Mouse (Mus musculus) liver, postnatal 0 days (tissue): ENCODE data around the gene Wnt7a. TPM values are rescaled to one million over a fixed set of nuclear protein-coding genes. Genes with fewer than 3 reads are reported as not detected.

ENCODE experiments used
- ATAC-seq: fragments of 200-750 bp; cut with Nextera tagmentation; 2 replicates; pipeline ENCODE4 v1.8.0; 2017; ENCODE audit warnings: mild to moderate bottlenecking, moderate library complexity
- DNase-seq: peaks from one replicate; pipeline ENCODE4 v3.0.0-alpha.2; 2016
- H3K27ac ChIP-seq: fragments of 300-500 bp; sonication (generic); 2 replicates; pipeline ENCODE4 v1.5.1; 2014; ENCODE audit warnings: antibody characterized with exemption, moderate library complexity, mild to moderate bottlenecking, low read depth
- H3K27me3 ChIP-seq: fragments of 300-500 bp; sonication (generic); 2 replicates; pipeline ENCODE4 v1.6.1; 2014; ENCODE audit warnings: low read length, control low read depth, mixed read lengths; ENCODE audit not compliant: insufficient read depth
- H3K36me3 ChIP-seq: fragments of 300-500 bp; sonication (generic); replicated peaks from 2 replicates; pipeline ENCODE4 v1.6.1; 2014; ENCODE audit warnings: mild to moderate bottlenecking, control low read depth, low read length, moderate library complexity, mixed read lengths; ENCODE audit not compliant: insufficient read depth
- H3K4me1 ChIP-seq: fragments of 300-500 bp; sonication (generic); 2 replicates; pipeline ENCODE4 v1.6.1; 2014; ENCODE audit warnings: antibody characterized with exemption, mild to moderate bottlenecking, control low read depth; ENCODE audit not compliant: insufficient read depth
- H3K4me2 ChIP-seq: fragments of 300-500 bp; sonication (generic); 2 replicates; pipeline ENCODE4 v1.6.1; 2014; ENCODE audit warnings: low read depth, mild to moderate bottlenecking, low read length, moderate library complexity, mixed read lengths
- H3K4me3 ChIP-seq: fragments of 300-500 bp; sonication (generic); 2 replicates; pipeline ENCODE4 v1.5.1; 2014; ENCODE audit warnings: low read depth, low read length
- H3K9ac ChIP-seq: fragments of 300-500 bp; sonication (generic); replicated peaks from 2 replicates; pipeline ENCODE4 v1.6.1; 2014; ENCODE audit warnings: mild to moderate bottlenecking, moderate library complexity
- H3K9me3 ChIP-seq: fragments of 300-500 bp; sonication (generic); 2 replicates; pipeline ENCODE4 v1.6.1; 2016; ENCODE audit warnings: mild to moderate bottlenecking, control low read depth, low read length, mixed read lengths
- CTCF ChIP-seq: sonication (generic); IDR thresholded peaks from 2 replicates; pipeline ENCODE4 v1.5.1; 2016; ENCODE audit warnings: antibody characterized with exemption, low read depth
- EP300 ChIP-seq: IDR thresholded peaks from 2 replicates; pipeline ENCODE4 v1.6.1; 2016; ENCODE audit warnings: antibody characterized with exemption, low read depth, mild to moderate bottlenecking
- WGBS: fragments of 180-500 bp; shearing (Covaris S2); extraction: QIAGEN DNeasy Blood & Tissue Kit; methylation state at CpG from one replicate; pipeline ENCODE4 v1.1.7; 2014; ENCODE audit not compliant: insufficient replicate concordance; 5-methylcytosine and 5-hydroxymethylcytosine counted together
- polyA plus RNA-seq: library from polyadenylated mRNA; unstranded; fragments of >200 nt; fragmentation: Nextera tagmentation; extraction: Ambion mirVana; gene quantifications from 2 replicates; pipeline ENCODE4 v1.2.1, GENCODE M21; 2015

Gene Wnt7a
- polyA plus RNA-seq = 0.04 TPM in 1 of 2 replicates, not detected in the other

DNA sequence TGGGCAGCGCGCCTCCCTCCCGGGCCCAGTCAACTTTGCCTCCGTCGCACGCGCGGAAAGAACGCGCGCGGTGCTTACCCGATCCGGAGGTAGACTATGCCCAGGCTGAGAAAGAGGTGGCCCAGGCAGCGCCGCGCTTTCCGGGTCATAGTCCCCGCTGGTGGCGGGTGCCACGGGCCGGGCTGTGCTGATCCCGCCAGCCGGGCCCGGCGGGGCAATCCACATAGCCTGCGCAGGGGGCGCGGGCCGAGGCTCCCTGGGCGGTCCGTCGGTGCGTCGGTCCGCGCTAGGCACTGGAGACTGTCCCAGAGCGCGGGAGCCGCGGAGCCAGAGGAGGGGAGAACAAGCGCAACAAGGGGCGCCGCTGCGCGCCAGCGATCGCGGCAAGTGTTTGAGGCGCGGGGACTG is at the start of gene Wnt7a:
Gene Wnt7a (minus strand): TSS at position 403 of the 408 bp plus-strand sequence.
- Histone ChIP-seq H3K9me3 (no peaks in the 10 kb centered on the region), H3K36me3 (no peaks in the 10 kb centered on the region), H3K27ac (no peak within 1 kb of the TSS), H3K4me3 (peak within 1 kb of the TSS; percentile 38), H3K4me1 (peaks cover 6% of the 10 kb centered on the region; the same call in 1 of the 2 replicates), H3K9ac (no peak within 1 kb of the TSS), H3K4me2 (peak within 1 kb of the TSS; percentile 64), H3K27me3 (peaks cover 64% of the 10 kb centered on the region)
- WGBS = under 1% methylated on average over 42 of the region's 51 CpGs
- no peak for DNase-seq
- no peak for ATAC-seq
- no peak for TF ChIP-seq EP300
- no peak for TF ChIP-seq CTCF

DNA sequence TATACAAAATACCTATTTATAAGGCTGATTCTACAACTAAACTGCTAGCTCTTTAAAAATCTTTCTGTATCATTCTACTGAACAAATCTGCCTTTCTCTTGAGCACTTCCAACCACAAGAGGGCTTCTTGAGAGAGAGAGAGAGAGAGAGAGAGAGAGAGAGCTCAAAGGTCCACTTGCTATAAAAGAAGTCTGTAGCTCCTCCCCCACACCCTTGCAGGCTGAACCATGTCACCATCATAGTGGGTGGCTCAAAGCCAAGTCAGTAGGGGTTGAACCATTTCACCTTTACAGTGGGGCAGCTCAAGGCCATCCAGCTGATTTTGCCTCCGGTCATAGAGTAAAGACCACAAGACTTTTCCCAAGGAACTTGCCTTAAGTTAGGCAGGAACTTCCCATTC is 48.3 kb upstream of the Wnt7a start:
- TF ChIP-seq EP300 (no peak), CTCF (0 out of 2 replicates have a peak, but pooled peaks have one; percentile 3)
- Histone ChIP-seq H3K4me1 (no peaks in the 10 kb centered on the region), H3K9ac (no peak overlapping the region), H3K4me3 (no peak overlapping the region), H3K4me2 (no peak overlapping the region), H3K36me3 (no peaks in the 10 kb centered on the region; the same call in none of the 2 replicates), H3K9me3 (no peaks in the 10 kb centered on the region), H3K27ac (no peak overlapping the region), H3K27me3 (no peaks in the 10 kb centered on the region)
- ATAC-seq (0 out of 2 replicates have a peak, but pooled peaks have one; percentile 29), DNase-seq (no peak)
- 61% methylated on average over 1 of the region's 1 CpGs for WGBS

DNA sequence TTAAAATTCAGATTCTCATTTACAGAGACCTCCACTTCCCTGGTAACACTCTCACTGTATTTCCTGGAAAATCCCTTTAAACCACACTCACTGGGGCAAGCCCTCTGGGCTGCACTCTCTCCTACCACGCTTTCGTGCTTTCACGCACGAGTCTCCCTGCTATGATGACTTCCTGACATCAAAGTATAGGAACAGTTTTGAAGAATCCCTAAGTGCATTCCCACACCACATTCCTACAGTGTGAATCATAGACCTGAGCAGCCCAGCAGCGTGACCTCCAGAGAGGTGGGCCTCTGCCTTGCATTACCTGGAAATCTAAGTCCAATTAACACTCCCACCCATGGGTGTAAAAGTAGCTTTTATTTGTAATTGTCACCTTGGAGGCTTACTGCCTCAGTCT is 43.4 kb upstream of the Wnt7a start:
- ATAC-seq = no peak
- Histone ChIP-seq H3K27me3 (no peaks in the 10 kb centered on the region), H3K36me3 (no peaks in the 10 kb centered on the region), H3K9me3 (no peaks in the 10 kb centered on the region), H3K27ac (no peak overlapping the region), H3K9ac (no peak overlapping the region), H3K4me3 (no peak overlapping the region), H3K4me1 (no peaks in the 10 kb centered on the region), H3K4me2 (no peak overlapping the region)
- TF ChIP-seq CTCF (no peak), EP300 (no peak)
- WGBS = 58% methylated on average over 5 of the region's 5 CpGs
- no peak for DNase-seq

DNA sequence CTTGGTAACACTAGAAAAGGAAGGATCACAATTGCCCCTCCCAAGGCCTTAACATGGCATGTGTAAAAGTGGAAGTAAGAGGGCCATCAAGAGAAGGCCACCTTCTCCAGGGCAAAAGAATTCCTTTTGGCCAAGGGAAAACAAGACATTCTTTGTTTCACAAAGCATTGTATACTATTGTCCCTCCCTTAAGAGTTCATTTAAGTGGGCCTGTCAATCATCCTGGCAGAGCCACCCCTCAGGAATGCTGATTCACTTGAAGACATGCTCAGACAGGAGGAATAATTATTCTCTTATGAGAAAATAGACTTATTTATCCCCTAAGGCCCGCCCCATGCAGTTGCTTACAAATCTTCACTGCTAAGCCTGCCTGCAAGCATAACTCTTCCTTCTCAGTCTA is 40.9 kb upstream of the Wnt7a start:
- no peaks in the 10 kb centered on the region for H3K36me3 ChIP-seq
- H3K27me3 ChIP-seq = no peaks in the 10 kb centered on the region
- H3K9ac ChIP-seq = no peak overlapping the region
- no peak overlapping the region for H3K27ac ChIP-seq
- no peak overlapping the region for H3K4me2 ChIP-seq
- ATAC-seq = no peak
- 45% methylated on average over 1 of the region's 1 CpGs for WGBS
- TF ChIP-seq CTCF (no peak), EP300 (no peak)
- H3K4me3 ChIP-seq = no peak overlapping the region
- no peaks in the 10 kb centered on the region for H3K9me3 ChIP-seq
- DNase-seq = no peak
- no peaks in the 10 kb centered on the region for H3K4me1 ChIP-seq

DNA sequence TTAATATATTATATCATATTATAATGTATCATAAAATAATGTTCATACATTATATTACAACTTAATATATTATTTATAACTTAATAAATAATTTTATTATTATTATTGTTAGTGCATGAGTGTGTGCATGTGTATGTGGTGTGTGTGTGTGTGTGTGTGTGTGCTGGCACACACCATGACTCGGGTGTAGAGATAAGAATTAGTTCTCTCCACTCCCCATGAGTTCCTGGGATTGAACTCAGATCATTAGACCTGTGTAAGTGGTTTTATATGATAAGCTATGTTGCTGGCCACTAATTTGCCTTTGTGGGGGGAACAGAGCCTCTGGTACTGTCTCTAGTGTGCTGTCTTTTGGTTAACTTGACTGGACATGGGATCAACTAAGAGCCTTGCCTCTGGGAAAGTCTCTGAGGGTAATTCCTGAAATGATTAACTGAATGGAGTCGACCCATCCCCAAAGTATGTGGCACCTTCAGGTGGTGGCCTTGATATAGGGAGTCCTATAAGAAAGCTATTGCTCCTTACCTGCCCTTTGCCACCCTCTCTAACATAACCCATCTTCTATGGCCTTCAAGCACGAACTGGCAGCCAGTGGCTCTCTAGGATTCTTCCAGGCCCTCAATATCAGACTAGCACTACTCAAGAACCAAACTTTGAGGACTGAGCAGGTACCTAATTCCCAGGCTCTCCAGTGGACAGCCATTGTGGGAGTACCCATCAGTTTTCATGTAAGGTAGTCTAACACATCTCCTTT is 38.5 kb upstream of the Wnt7a start:
- no peak for TF ChIP-seq EP300
- no peak for TF ChIP-seq CTCF
- DNase-seq (no peak), ATAC-seq (peak; percentile 58)
- Histone ChIP-seq H3K9me3 (no peaks in the 10 kb centered on the region), H3K4me2 (no peak overlapping the region), H3K36me3 (no peaks in the 10 kb centered on the region), H3K4me1 (no peaks in the 10 kb centered on the region), H3K27me3 (no peaks in the 10 kb centered on the region), H3K4me3 (no peak overlapping the region), H3K9ac (no peak overlapping the region), H3K27ac (no peak overlapping the region)
- WGBS = 43% methylated on average over 3 of the region's 3 CpGs

DNA sequence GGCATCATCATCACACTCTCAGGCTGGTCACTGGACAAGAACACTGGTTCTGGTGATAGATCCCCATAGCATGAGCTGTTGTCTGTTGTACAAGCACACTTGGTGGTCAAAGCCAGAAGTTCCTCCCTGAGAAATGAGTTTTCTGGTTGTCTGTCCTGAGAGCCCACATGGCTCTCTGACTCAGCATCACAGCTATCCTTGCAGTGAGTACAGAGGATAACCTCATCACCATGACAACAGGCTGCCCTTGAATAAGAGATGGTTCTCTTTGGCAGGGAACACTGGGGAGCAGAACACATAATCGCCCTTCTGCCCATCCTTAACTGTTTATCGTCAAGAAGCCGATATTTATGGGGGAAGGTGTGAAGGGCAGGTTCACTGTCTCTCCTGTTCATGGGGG is 34.2 kb upstream of the Wnt7a start:
- no peak overlapping the region for H3K4me3 ChIP-seq

More for the DNA sequence above, 34.2 kb upstream of the Wnt7a start:
- 62% methylated on average over 3 of the region's 3 CpGs for WGBS
- no peaks in the 10 kb centered on the region for H3K36me3 ChIP-seq
- DNase-seq (no peak), ATAC-seq (no peak)
- H3K9ac ChIP-seq = no peak overlapping the region
- no peaks in the 10 kb centered on the region for H3K9me3 ChIP-seq
- peaks cover 2% of the 10 kb centered on the region for H3K4me1 ChIP-seq
- no peaks in the 10 kb centered on the region for H3K27me3 ChIP-seq
- TF ChIP-seq EP300 = no peak
- TF ChIP-seq CTCF = no peak
- H3K4me2 ChIP-seq = no peak overlapping the region
- H3K27ac ChIP-seq = no peak overlapping the region
